Mouse (Mus musculus) kidney, postnatal 36 days (tissue): ENCODE data around the gene Rbp1.

ENCODE experiments used
- DNase-seq, 2 experiments: peaks; one replicate each; pipeline ENCODE4 v3.0.0; 2021 to 2022; ENCODE audit warnings: mixed read lengths in 2 of 2

Gene Rbp1

DNA sequence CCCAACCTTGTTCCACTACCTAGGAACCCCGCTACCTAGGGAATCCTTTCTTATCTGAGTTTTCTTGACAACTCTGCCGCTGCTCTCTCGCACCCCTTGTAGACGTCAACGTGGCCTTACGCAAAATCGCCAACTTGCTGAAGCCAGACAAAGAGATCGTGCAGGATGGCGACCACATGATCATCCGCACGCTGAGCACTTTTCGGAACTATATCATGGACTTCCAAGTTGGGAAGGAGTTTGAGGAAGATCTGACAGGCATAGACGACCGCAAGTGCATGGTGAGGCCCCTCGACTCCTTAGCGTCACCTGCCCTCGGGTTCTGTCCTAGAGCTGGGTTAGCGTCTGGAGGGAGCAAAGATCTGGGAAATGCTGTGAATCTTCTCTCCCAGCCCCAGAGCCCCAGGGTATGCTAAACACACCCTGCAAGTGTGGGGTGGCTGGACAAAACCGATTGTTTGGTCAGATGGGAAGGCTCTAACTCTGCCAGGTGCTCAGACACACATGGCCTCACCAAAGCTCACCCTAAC, 2.7 kb downstream of the Rbp1 start:
- DNase-seq: no peak

DNA sequence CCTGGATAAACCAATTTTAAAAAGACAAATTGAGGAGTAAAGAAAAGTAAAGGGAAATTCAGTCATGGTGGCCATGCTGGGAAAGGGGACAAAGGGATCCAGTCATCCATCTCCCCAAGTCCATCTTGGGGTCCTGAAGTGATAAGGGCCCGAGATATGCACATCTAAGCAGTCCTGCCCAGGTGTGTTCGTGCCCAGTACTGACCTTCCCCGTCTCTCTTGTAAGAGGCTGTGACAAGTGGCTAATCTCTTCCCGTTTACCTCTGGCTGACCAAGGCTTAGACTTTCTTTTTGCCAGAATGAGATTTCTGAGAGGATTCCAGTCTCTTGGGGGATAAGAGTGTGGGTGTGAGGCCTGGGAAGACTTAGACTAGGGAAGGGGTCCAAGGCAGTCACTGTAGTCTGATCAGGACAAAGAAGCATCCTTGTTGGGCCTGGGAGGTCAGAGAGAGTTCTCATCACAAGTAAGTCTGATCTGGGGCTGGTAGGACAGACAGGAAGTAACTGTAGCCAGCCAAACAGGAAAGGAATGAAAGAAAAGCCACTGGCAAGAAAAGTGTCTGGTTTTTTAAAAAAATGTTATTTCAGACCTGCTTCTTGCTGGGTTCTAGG, 5.3 kb downstream of the Rbp1 start:
- DNase-seq: no peak

DNA sequence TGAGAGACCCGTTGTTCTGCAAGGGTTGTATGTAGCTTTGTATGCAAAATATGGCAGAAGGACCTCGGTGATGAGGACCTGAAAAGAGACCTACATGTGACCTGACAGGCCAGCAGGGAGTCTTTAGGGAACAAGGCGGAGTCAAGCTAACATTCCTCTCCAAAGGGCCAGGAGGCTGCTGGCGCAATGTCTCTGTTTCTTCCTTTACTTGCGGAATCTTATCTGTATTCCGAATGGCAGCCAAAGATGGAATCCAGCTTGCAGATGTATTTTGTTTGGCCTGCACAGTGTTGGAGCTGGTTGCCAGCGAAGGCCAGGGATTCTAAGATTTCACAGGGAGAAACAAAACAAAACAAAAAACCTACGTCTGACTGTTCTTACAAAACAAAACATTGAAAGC, 6.0 kb downstream of the Rbp1 start:
- DNase-seq: peak; percentile 42 to 48

DNA sequence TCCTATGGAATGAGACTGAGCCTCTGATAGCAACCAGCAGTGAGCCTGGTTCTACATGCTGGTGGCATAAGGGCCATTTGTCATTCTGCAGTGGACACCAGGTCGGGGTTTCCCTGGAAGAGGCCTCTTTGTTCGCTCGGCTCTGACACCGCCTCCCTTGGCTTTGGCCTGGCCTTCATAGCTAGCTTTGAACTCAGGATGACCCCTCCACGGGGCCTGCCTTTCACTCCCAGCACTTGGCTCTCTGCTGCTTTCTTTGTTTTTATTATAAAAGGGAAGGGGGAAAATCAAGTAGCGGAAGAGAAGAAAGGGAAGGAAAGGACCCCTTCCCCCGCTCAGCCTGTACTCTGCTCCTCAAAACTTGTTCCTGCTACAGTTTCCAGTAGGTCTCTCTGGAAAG, 7.0 kb downstream of the Rbp1 start:
- DNase-seq: peak; percentile 44 to 55

- DNase-seq: no peak
Observed at GRCm38 (mm10) chr9:98430528-98430927, 7.8 kb downstream of the Rbp1 start.

- DNase-seq: peak in 1 of 2 experiments; percentile 25
Observed at GRCm38 (mm10) chr9:98433021-98433420, 10.3 kb downstream of the Rbp1 start.

- DNase-seq: no peak
Observed at GRCm38 (mm10) chr9:98433956-98434588, 11.3 kb downstream of the Rbp1 start.

GRCm38 (mm10) chr9:98437819-98438218, 15.1 kb downstream of the Rbp1 start:
- DNase-seq: no peak

GRCm38 (mm10) chr9:98439091-98439490, 16.3 kb downstream of the Rbp1 start:
- no peak for DNase-seq

GRCm38 (mm10) chr9:98442638-98443037, 19.9 kb downstream of the Rbp1 start:
- peak; percentile 38 to 73 for DNase-seq

DNA sequence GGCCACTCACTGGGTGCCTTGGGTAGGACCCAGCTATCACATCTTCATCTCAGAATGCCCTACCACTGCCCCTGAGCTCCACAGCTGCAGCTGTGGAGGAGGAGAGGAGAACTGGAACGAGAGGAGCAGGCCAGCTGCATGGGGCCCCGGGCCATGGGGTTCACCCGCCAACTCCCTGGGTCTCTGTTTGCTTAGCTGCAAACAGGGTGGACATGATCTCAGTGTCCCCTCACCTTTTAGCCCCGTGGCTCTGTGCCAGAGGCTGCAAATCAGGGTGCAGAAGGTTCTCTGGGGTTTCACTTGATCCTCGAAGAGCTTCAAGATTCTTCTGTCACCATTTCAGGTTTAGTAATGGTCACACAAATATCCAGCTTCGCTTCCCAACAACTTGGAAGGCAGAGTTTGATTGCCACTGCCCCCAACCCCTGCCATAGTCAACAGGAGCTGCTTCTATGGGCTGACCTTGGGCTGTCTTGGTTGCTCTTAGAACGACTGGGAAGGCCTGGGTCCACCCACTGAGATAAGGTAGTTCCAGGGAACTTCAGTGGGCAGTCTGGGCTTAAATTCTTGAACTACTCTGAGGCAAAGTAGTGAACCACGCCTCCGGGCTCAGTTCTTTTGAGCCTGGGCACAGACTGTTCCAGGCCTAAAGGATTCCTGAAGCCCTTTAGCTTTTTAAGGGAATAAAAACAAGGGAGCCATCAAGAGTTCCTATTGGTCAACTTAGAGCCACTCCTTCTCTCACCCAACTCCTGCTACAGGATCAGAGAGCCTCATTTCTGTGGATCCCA, 22.8 kb downstream of the Rbp1 start:
- no peak for DNase-seq

DNA sequence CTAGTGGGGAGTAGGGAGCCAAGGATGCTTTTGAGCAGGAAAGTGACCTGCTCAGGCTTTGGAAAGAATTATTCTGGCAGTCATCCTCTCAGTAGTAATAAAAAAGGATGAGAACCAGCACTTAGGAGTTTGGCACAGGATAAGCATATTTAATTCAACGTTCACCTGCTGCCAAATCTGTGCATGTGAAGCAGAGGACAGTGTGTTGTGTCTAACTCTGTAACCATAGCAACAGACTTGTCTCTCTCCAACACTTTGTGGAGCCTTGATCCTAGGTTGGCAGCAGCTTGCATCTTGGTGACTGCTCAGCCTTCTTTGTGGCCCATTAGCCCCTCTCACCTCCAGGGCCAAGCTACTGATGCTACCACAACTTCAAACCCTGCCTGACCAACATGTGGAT, 28.2 kb downstream of the Rbp1 start:
- no peak for DNase-seq

- DNase-seq: no peak
Observed at GRCm38 (mm10) chr9:98466709-98467108, 43.9 kb downstream of the Rbp1 start.

DNA sequence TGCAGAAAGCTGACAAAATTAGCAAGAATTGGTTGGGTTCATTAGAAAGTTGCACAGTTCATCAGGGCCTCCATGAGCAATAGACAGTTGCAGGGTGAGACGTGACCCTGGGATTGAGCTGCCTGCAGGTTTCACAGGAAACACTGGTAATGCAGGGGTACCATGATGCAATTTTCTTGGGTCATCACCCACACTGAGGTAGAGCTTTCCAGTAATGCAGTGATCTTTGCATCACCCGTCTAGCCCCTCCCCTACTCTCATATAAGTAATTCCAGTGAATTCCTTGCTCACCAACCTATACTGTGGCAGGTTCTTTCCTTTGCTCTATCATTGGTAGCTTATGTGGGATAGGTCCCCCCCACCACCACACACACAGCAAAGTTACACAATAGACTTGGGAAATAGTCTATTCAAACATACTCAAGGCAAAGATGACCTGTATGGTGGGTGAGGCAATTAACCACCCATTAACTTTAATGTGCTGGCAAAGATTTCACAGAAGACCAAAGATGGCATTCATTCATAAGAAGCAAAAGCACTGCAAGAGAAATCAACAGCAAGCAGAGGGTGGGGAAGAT, 57.5 kb downstream of the Rbp1 start:
- DNase-seq: no peak

- DNase-seq: no peak
Observed at GRCm38 (mm10) chr9:98482256-98482655, 59.5 kb downstream of the Rbp1 start.

GRCm38 (mm10) chr9:98485020-98485419, 62.3 kb downstream of the Rbp1 start:
- DNase-seq: no peak

DNA sequence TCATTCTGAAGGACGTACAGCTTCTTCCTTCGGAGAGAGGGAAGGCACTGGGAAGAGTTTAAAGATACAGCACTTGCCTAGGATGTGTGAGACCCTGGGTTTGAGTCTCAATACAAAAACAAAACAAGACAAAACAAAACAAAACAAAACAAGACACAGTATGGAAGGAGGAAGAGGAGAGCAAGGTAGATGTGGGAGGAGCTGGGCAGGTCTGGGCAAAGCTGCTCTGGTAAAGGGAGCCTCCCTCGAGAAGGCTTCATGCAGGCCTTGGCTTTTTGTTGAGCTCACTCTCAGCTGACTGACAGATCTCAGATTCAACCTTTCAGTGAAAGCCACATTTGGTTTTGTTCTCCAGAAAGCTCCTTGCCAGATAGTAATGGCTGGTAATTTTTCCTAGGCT, 63.1 kb downstream of the Rbp1 start, which contains the start of gene Rbp2:
Gene Rbp2 (plus strand): TSS at position 301 of the 400 bp plus-strand sequence.
- DNase-seq: no peak

- DNase-seq: peak; percentile 12 to 34
Observed at GRCm38 (mm10) chr9:98487273-98487672, 64.5 kb downstream of the Rbp1 start.

DNA sequence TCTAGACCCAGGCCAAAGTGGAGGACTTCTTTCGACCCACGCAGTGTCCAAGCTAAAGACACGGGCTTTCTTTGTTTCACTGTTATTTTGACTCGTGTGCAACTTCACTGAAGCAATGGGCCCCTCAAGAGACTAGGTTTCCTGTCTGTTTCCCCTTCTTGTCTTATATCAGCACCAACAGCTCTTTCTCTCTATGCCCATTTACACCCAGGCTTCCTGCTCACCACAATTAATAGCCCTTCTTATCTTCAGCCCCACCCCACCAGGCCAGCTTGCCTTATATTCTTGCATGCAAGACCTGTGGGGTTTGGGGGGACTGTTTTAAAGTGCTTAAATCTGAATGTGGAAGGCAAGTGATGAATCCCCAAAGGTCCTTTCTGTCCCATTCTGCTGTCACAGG, 66.8 kb downstream of the Rbp1 start:
- DNase-seq: no peak

- DNase-seq: peak; percentile 18 to 43
Observed at GRCm38 (mm10) chr9:98490128-98490527, 67.4 kb downstream of the Rbp1 start.

DNA sequence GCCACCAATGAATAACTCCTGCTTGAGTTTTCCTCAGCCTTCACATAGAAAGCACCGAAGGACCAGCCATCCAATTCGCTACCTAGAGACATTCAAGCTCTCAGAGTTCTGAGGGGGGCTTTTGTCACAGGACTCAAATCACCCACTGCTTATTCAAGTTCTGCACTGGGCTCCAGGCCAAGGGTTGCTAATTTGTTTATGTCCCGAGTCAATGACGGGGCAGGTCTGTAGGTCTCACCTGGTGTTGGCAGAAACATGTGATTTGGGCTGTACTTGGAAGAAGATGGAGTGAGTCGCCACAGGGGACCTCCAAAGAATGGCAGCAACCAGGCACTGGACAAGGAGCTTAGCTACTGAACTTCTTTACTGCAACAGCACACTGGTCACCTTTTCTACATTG, 68.3 kb downstream of the Rbp1 start:
- DNase-seq: no peak

DNA sequence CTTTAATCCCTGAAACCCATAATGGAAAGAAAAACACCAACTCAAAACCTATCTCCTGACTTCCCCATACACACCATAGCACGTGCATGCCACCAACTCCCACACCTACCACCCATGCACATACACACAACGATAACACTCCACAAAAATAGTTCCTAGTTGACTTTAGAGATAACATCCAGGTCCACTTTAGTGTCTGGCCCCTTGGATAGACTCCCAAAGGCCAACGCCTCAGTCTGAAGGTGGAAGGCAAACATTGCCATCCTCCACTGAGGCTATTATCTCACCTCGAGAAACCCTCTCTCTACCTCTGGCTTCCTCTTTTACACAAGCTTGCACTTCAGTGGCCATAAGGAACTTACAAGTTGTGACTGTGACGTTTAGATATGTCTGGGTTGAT, 69.5 kb downstream of the Rbp1 start:
- DNase-seq: no peak

DNA sequence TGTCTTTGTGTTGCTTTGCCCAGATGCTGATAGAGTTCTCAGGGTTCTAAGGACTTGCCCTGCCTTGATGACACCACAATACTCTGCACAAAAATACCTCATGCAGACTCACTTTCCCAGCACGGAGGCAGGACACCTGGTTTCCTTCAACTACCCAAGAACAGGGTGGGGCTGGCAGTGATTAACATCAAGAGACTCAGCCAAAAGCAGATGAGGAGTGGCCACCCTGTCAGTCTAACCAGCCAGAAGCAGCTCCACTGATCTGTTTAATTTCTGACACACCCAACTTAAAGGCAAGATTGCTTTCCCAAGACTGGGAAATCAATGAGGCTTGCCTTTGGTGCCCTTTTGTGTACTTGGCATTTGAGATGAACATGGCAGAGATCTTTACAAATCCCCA, 70.1 kb downstream of the Rbp1 start:
- no peak for DNase-seq
